Mouse (Mus musculus) embryonic stem cell, embryonic (primary cell): ENCODE measurements around the gene Scmh1.

Experiments used
- CTCF ChIA-PET, 4 experiments: fragments of 300-600 bp in 2 of 4; fragments of 350-600 bp in 2 of 4; sonication (Branson Sonifier 250); formaldehyde crosslinking; loops; one replicate each; lab custom pipeline; 2022; ENCODE audit warnings: inconsistent platforms in 2 of 4; lab: Charles Lee
- POLR2A ChIA-PET, 4 experiments: fragments of 300-600 bp in 2 of 4; fragments of 350-600 bp in 2 of 4; sonication (Branson Sonifier 250); formaldehyde crosslinking; loops; one replicate each; lab custom pipeline; 2022; ENCODE audit warnings: antibody characterized with exemption in 4 of 4, inconsistent platforms in 1 of 4; lab: Charles Lee

Gene Scmh1

GRCm38 (mm10) chr4:120391591-120391990 lies 13.5 kb upstream of the Scmh1 start:
- POLR2A ChIA-PET: no interaction called here
- CTCF ChIA-PET: interaction anchor here in 2 of 4 experiments (0.6 to 0.9 kb wide), 2 partner anchors 10 to 162 kb away, joined by 3 read pairs; no protein-coding TSS in a partner anchor

GRCm38 (mm10) chr4:120392341-120392740 lies 12.7 kb upstream of the Scmh1 start:
- POLR2A ChIA-PET: no interaction called here
- CTCF ChIA-PET: no interaction called here

GRCm38 (mm10) chr4:120392748-120393147 lies 12.3 kb upstream of the Scmh1 start:
- POLR2A ChIA-PET: no interaction called here

GRCm38 (mm10) chr4:120400251-120400650 lies 4.8 kb upstream of the Scmh1 start:
- POLR2A ChIA-PET: no interaction called here
- CTCF ChIA-PET: no interaction called here

More at GRCm38 (mm10) chr4:120392748-120393147, 12.3 kb upstream of the Scmh1 start:
- CTCF ChIA-PET: no interaction called here

- ChIA-PET POLR2A (interaction anchor here in 2 of 4 experiments (0.7 kb wide), 2 partner anchors 146 to 170 kb away, joined by 3 read pairs; no protein-coding TSS in a partner anchor), CTCF (interaction anchor here in 1 of 4 experiments (0.7 kb wide), 1 partner anchor 215 kb away, joined by 3 read pairs; no protein-coding TSS in a partner anchor)
Observed at GRCm38 (mm10) chr4:120402105-120402504, 3.0 kb upstream of the Scmh1 start.

- ChIA-PET POLR2A (interaction anchor here in 3 of 4 experiments (0.7 to 1.3 kb wide), 4 partner anchors 10 to 201 kb away, joined by 3 to 9 read pairs (median 4); no protein-coding TSS in a partner anchor), CTCF (interaction anchor here in 3 of 4 experiments (0.6 to 1.2 kb wide), 6 partner anchors 19 to 217 kb away, joined by 3 to 15 read pairs (median 4); no protein-coding TSS in a partner anchor)
Observed at GRCm38 (mm10) chr4:120404247-120404646, 834 bp upstream of the Scmh1 start.

GRCm38 (mm10) chr4:120404778-120405143 lies 320 bp upstream of the Scmh1 start:
- CTCF ChIA-PET: interaction anchor here (0.6 to 1.2 kb wide), 8 partner anchors 7 to 218 kb away, joined by 3 to 15 read pairs (median 4); no protein-coding TSS in a partner anchor
- POLR2A ChIA-PET: interaction anchor here (0.6 to 1.3 kb wide), 6 partner anchors 11 to 201 kb away, joined by 3 to 9 read pairs (median 4); partner anchors contain the start of gene Ctps (in 1 of the 4)

- CTCF ChIA-PET: interaction anchor here in 2 of 4 experiments (0.5 to 0.7 kb wide), 3 partner anchors 211 to 832 kb away, joined by 3 to 8 read pairs (median 3); no protein-coding TSS in a partner anchor
- POLR2A ChIA-PET: interaction anchor here in 3 of 4 experiments (0.6 to 1.7 kb wide), 15 partner anchors 8 to 260 kb away, joined by 3 to 6 read pairs (median 3); partner anchors contain the start of gene Cited4 (in 1 of the 3)
Observed at GRCm38 (mm10) chr4:120405806-120406638, 941 bp downstream of the Scmh1 start.

- ChIA-PET CTCF (interaction anchor here in 2 of 4 experiments (0.6 to 0.7 kb wide), 2 partner anchors 210 to 833 kb away, joined by 3 read pairs; no protein-coding TSS in a partner anchor), POLR2A (interaction anchor here in 3 of 4 experiments (0.6 to 1.7 kb wide), 13 partner anchors 7 to 259 kb away, joined by 3 to 6 read pairs (median 3); partner anchors contain the start of gene Cited4 (in 1 of the 3))
Observed at GRCm38 (mm10) chr4:120406639-120407273, 1.7 kb downstream of the Scmh1 start.

GRCm38 (mm10) chr4:120418053-120418452 lies 13.0 kb downstream of the Scmh1 start:
- CTCF ChIA-PET: no interaction called here
- POLR2A ChIA-PET: interaction anchor here in 1 of 4 experiments (1.1 kb wide), 1 partner anchor 12 kb away, joined by 3 read pairs; no protein-coding TSS in a partner anchor

GRCm38 (mm10) chr4:120420193-120420592 lies 15.1 kb downstream of the Scmh1 start:
- ChIA-PET CTCF (interaction anchor here in 1 of 4 experiments (1.2 kb wide), 1 partner anchor 39 kb away, joined by 3 read pairs; no protein-coding TSS in a partner anchor), POLR2A (interaction anchor here in 2 of 4 experiments (1.0 to 1.6 kb wide), 3 partner anchors 12 to 21 kb away, joined by 3 to 4 read pairs (median 3); no protein-coding TSS in a partner anchor)

- ChIA-PET POLR2A (interaction anchor here in 2 of 4 experiments (1.0 to 1.6 kb wide), 3 partner anchors 12 to 20 kb away, joined by 3 to 4 read pairs (median 3); no protein-coding TSS in a partner anchor), CTCF (interaction anchor here in 2 of 4 experiments (1.0 to 1.6 kb wide), 3 partner anchors 12 to 190 kb away, joined by 3 to 4 read pairs (median 3); no protein-coding TSS in a partner anchor)
Observed at GRCm38 (mm10) chr4:120420685-120421084, 15.6 kb downstream of the Scmh1 start.

- ChIA-PET POLR2A (interaction anchor here in 2 of 4 experiments (0.9 to 1.2 kb wide), 2 partner anchors 10 to 186 kb away, joined by 3 to 4 read pairs; no protein-coding TSS in a partner anchor), CTCF (interaction anchor here in 1 of 4 experiments (0.6 kb wide), 1 partner anchor 26 kb away, joined by 4 read pairs; no protein-coding TSS in a partner anchor)
Observed at GRCm38 (mm10) chr4:120430601-120431000, 25.5 kb downstream of the Scmh1 start.

GRCm38 (mm10) chr4:120432599-120433373 lies 27.7 kb downstream of the Scmh1 start:
- ChIA-PET CTCF (interaction anchor here (0.5 to 1.0 kb wide), 6 partner anchors 11 to 303 kb away, joined by 3 to 6 read pairs (median 4); partner anchors contain the start of gene Foxo6 (in 1 of the 4)), POLR2A (interaction anchor here in 3 of 4 experiments (0.6 to 2.0 kb wide), 17 partner anchors 10 to 699 kb away, joined by 3 to 6 read pairs (median 4); partner anchors contain the start of genes Ctps (in 1 of the 3) and Hivep3 (in 1 of the 3))

GRCm38 (mm10) chr4:120461741-120462140 lies 56.7 kb downstream of the Scmh1 start:
- ChIA-PET CTCF (interaction anchor here in 1 of 4 experiments (0.6 kb wide), 2 partner anchors 395 to 405 kb away, joined by 3 read pairs; no protein-coding TSS in a partner anchor), POLR2A (interaction anchor here in 2 of 4 experiments (0.7 to 1.5 kb wide), 2 partner anchors 14 to 751 kb away, joined by 3 read pairs; no protein-coding TSS in a partner anchor)

- POLR2A ChIA-PET: no interaction called here
- CTCF ChIA-PET: no interaction called here
Observed at GRCm38 (mm10) chr4:120472946-120473345, 67.9 kb downstream of the Scmh1 start.

GRCm38 (mm10) chr4:120487707-120488106 lies 82.6 kb downstream of the Scmh1 start:
- POLR2A ChIA-PET: interaction anchor here in 1 of 4 experiments (1.5 kb wide), 1 partner anchor 15 kb away, joined by 4 read pairs; no protein-coding TSS in a partner anchor
- CTCF ChIA-PET: no interaction called here
